Comparison of ENCODE assay signal across 8 mouse cellular contexts in the genomic region with DNA sequence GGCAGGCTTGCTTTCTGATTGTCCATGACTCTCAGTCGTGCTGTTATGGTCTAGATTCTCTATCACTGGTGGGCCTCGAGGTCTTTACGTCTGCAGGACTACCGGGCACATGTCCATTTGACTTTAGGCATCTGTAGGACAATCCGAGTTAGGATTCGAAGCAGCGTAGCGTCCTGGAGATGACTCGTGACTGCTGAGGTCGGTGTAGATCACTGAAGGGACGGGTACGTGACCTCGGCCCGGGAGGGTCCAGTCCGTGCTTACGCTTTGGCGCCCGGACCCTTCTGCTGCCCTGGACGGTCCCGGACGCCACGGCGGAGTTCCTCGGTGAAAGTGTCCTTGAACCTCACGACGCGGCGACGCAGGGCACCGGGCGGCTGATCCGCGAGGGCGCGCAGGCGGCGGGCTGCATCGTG. TPM values are rescaled to one million over a fixed set of nuclear protein-coding genes. Genes with fewer than 3 reads are reported as not detected.
A peak's percentile ranks its signal among the peaks of the same experiment; 100 is the strongest.
DNase-seq lines count a peak whose midpoint lies in the region; ATAC-seq and TF ChIP-seq lines count a peak whose summit lies in the region.

No protein-coding gene starts in this region.

- H3K27me3 ChIP-seq in lung, postnatal 0 days (replicated peaks; ENCODE audit: insufficient read depth, low read length): no peaks in the 10 kb centered on the region
- H3K27me3 ChIP-seq in hindbrain, embryonic 10.5 days (ENCODE audit: insufficient read depth, poor library complexity, severe bottlenecking): no peaks in the 10 kb centered on the region; the same call in 1 of the 2 replicates
- H3K27me3 ChIP-seq in midbrain, embryonic 10.5 days (ENCODE audit: low read depth, poor library complexity, severe bottlenecking): no peaks in the 10 kb centered on the region

- no peak; the same call in 1 of the 2 replicates for ATAC-seq in lung, postnatal 0 days

- H3K4me1 ChIP-seq in lung, postnatal 0 days (ENCODE audit: insufficient read depth, low read depth, low read length): peaks cover 14% of the 10 kb centered on the region
- H3K4me1 ChIP-seq in hindbrain, embryonic 10.5 days (replicated peaks): peaks cover 44% of the 10 kb centered on the region
- H3K4me1 ChIP-seq in midbrain, embryonic 10.5 days: peaks cover 40% of the 10 kb centered on the region

- H3K9me3 ChIP-seq in lung, postnatal 0 days (ENCODE audit: low read length): no peaks in the 10 kb centered on the region
- no peaks in the 10 kb centered on the region for H3K9me3 ChIP-seq in hindbrain, embryonic 10.5 days
- H3K9me3 ChIP-seq in midbrain, embryonic 10.5 days (replicated peaks): no peaks in the 10 kb centered on the region

- 1% methylated on average over 34 of the region's 38 CpGs for WGBS in lung, postnatal 0 days
- under 1% methylated on average over 38 of the region's 38 CpGs for WGBS in hindbrain, embryonic 10.5 days
- WGBS in midbrain, embryonic 10.5 days: under 1% methylated on average over 38 of the region's 38 CpGs

- no peak for TF ChIP-seq EP300 in lung, postnatal 0 days (IDR thresholded peaks at IDR 0.05)

- H3K27ac ChIP-seq in lung, postnatal 0 days (ENCODE audit: low read length): peak overlapping the region; percentile 90
- H3K27ac ChIP-seq in hindbrain, embryonic 10.5 days: peak overlapping the region; percentile 95
- peak overlapping the region; percentile 95 for H3K27ac ChIP-seq in midbrain, embryonic 10.5 days (replicated peaks)

- DNase-seq in cerebellum, adult 11-12 months: peak; percentile 39
- no peak for DNase-seq in cerebellum, postnatal 25 days
- peak; percentile 11 for DNase-seq in lung, postnatal 0 days (ENCODE audit: low spot score)
- no peak for DNase-seq in lung, postnatal 10 days
- DNase-seq in hindbrain, embryonic 10.5 days (ENCODE audit: low spot score): no peak
- DNase-seq in midbrain, embryonic 10.5 days (ENCODE audit: low spot score): no peak
- no peak for DNase-seq in right cerebral cortex, adult 18-20 months
- no peak for DNase-seq in adrenal gland, postnatal 14 days

- H3K4me2 ChIP-seq in lung, postnatal 0 days (replicated peaks; ENCODE audit: low read depth, low read length): peak overlapping the region; percentile 69

- H3K9ac ChIP-seq in lung, postnatal 0 days (replicated peaks; ENCODE audit: low read depth): peak overlapping the region; percentile 92

- TF ChIP-seq CTCF in lung, postnatal 0 days (IDR thresholded peaks at IDR 0.05): no peak

- peak overlapping the region; percentile 95 for H3K4me3 ChIP-seq in lung, postnatal 0 days (ENCODE audit: low read depth, low read length)
- H3K4me3 ChIP-seq in hindbrain, embryonic 10.5 days: peak overlapping the region; percentile 96
- peak overlapping the region; percentile 95 for H3K4me3 ChIP-seq in midbrain, embryonic 10.5 days

- 0 out of 2 replicates have a peak, but pooled peaks cover 3% of the 10 kb centered on the region for H3K36me3 ChIP-seq in lung, postnatal 0 days (ENCODE audit: insufficient read depth, low read length)
- H3K36me3 ChIP-seq in hindbrain, embryonic 10.5 days: peaks cover 43% of the 10 kb centered on the region
- H3K36me3 ChIP-seq in midbrain, embryonic 10.5 days: peaks cover 42% of the 10 kb centered on the region

RNA-seq across cellular contexts. Expression of a gene that starts 0.4 kb away (rescaled TPM):
- 79.7 and 82.8 TPM in 2 replicates for polyA plus RNA-seq in lung, postnatal 0 days (2015; fragmentation: Nextera tagmentation; extraction: Ambion mirVana)
- 91.4 and 104 TPM in 2 replicates for polyA plus RNA-seq in hindbrain, embryonic 10.5 days (2016; fragmentation: Nextera tagmentation; extraction: Ambion mirVana)
- 92.8 TPM in 2 replicates for polyA plus RNA-seq in midbrain, embryonic 10.5 days (2016; fragmentation: Nextera tagmentation; extraction: Ambion mirVana)
- 54.2 and 55.0 TPM in 2 replicates for total RNA-seq in adrenal gland, postnatal 14 days (2021)

RNA-seq across cellular contexts. Expression of a gene that starts 0.4 kb away (rescaled TPM):
- polyA plus RNA-seq in lung, postnatal 0 days (2015; fragmentation: Nextera tagmentation; extraction: Ambion mirVana): 38.6 and 48.5 TPM in 2 replicates
- 122 and 135 TPM in 2 replicates for polyA plus RNA-seq in hindbrain, embryonic 10.5 days (2016; fragmentation: Nextera tagmentation; extraction: Ambion mirVana)
- polyA plus RNA-seq in midbrain, embryonic 10.5 days (2016; fragmentation: Nextera tagmentation; extraction: Ambion mirVana): 141 and 147 TPM in 2 replicates
- total RNA-seq in adrenal gland, postnatal 14 days (2021): 48.6 and 51.0 TPM in 2 replicates

RNA-seq across cellular contexts. Expression of a gene that starts 14.3 kb away (rescaled TPM):
- polyA plus RNA-seq in lung, postnatal 0 days (2015; fragmentation: Nextera tagmentation; extraction: Ambion mirVana): 0.30 and 0.63 TPM in 2 replicates
- polyA plus RNA-seq in hindbrain, embryonic 10.5 days (2016; fragmentation: Nextera tagmentation; extraction: Ambion mirVana): 1.6 and 2.0 TPM in 2 replicates
- 1.4 and 1.8 TPM in 2 replicates for polyA plus RNA-seq in midbrain, embryonic 10.5 days (2016; fragmentation: Nextera tagmentation; extraction: Ambion mirVana)
- total RNA-seq in adrenal gland, postnatal 14 days (2021): 1.1 and 1.3 TPM in 2 replicates

RNA-seq across cellular contexts. Expression of a gene that starts 55.2 kb away (rescaled TPM):
- 5.5 and 6.0 TPM in 2 replicates for polyA plus RNA-seq in lung, postnatal 0 days (2015; fragmentation: Nextera tagmentation; extraction: Ambion mirVana)
- 18.4 and 19.0 TPM in 2 replicates for polyA plus RNA-seq in hindbrain, embryonic 10.5 days (2016; fragmentation: Nextera tagmentation; extraction: Ambion mirVana)
- polyA plus RNA-seq in midbrain, embryonic 10.5 days (2016; fragmentation: Nextera tagmentation; extraction: Ambion mirVana): 18.4 and 21.1 TPM in 2 replicates
- total RNA-seq in adrenal gland, postnatal 14 days (2021): 20.8 and 22.1 TPM in 2 replicates

Comparison
In these comparisons a context has a peak if more than half of its experiments do, and no peak if none do; other contexts are left out.
1. DNase-seq: peak in cerebellum, adult 11-12 months (single experiment) and lung, postnatal 0 days (single experiment); none in cerebellum, postnatal 25 days (0 of 2), lung, postnatal 10 days (single experiment), hindbrain, embryonic 10.5 days (single experiment), midbrain, embryonic 10.5 days (single experiment), right cerebral cortex, adult 18-20 months (single experiment) and adrenal gland, postnatal 14 days (single experiment).
2. Peak in every context shown above with its lines, with median percentiles within 50 percentile points of each other: H3K27ac ChIP-seq and H3K4me3 ChIP-seq.